Mouse (Mus musculus) thymus, adult 18-20 months (tissue): ENCODE results near the gene Tymp.

Source experiments
- DNase-seq, 2 experiments: peaks; one replicate each; pipeline ENCODE4 v3.0.0; 2022; ENCODE audit warnings: mixed read lengths in 2 of 2

Gene Tymp

DNA sequence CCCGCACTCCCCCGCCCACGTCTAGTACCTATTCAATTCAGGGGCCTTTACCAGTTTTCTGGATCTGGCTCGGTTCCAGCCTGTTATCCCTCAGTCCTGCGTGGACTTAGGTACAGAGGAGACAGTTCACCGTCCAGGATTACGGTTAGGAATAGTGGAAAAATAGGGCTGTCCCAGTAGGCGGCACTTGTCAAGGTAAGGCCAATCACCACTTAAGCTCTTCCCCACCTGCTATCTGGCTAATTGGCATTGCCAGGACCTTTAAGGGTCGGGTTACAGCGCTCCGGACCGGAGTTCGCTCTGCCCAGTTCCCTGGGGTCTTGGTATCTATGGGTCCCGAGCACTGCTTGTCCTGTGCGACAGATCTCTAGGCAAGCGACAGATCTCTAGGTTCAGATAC lies at the start of gene Tymp:
Gene Tymp (minus strand): TSS at position 83 of the 400 bp plus-strand sequence.
- DNase-seq: no peak

- DNase-seq: no peak
Observed at GRCm38 (mm10) chr15:89425711-89426121, 48.9 kb upstream of the Tymp start, which contains the start of gene Cpt1b. Cpt1b (minus strand) TSS chr15:89425863.

DNA sequence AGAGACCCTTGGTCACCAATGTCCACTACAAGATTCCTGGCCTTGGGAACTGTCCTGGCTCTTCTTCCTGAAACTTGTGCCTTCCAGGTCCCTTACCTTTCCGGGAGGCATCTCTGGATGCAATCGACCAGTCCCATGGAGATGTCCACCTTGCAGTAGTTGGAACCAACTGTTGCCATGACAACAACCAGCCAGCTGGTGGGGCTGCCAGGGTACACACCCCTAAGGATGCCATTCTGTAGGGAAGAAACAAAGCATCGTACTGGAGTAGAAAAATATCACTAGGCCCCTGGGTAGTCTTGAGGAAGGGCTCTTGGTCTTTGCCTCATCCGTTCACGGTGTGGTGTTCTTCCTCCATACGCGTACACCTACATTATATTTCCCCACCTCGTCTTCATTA lies 47.8 kb upstream of the Tymp start:
- no peak for DNase-seq

DNA sequence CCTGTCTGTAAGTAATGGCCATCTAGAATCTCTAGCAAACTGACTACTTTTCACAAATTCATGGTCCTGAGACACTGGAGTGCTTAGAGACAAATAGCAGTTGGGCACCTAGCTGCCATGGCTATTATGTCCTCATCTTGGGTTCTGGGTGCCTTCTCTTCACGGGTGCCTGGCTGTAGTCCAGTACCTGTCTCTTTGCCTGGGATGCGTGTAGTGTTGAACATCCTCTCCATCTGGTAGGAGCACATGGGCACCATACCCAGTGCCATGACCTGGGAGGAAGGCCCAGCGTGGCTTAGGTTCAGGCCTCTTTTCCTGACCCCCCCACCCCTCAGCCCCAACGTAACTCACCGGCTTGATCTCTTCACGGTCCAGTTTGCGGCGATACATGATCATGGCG lies 45.1 kb upstream of the Tymp start:
- DNase-seq: no peak

- no peak for DNase-seq
Observed at GRCm38 (mm10) chr15:89415282-89415681, 38.4 kb upstream of the Tymp start.

DNA sequence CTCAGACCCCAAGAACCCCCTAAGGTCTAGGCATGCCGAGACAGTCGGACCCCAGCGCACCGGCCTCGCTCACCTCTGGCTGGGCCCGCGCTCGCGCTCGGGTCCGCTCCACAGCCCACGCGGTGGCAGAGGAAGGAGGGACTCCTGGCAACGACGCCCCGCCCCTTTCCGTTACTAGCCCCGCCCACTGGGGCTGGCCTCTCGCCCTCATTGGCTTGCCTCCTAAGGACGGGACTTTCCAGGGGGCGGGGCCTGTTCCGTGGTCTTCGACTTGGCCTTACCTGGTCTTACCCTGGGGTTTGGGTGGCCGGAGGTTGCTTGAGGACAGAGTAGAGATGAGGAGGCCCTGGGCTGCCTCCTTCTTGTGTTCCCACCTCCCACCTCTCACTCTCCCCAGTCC lies 33.3 kb upstream of the Tymp start, which contains the start of gene Syce3:
Gene Syce3 (minus strand): TSS at position 386 of the 400 bp plus-strand sequence.
- no peak for DNase-seq

GRCm38 (mm10) chr15:89406691-89407090 lies 29.9 kb upstream of the Tymp start:
- no peak for DNase-seq

GRCm38 (mm10) chr15:89404831-89405623 lies 28.2 kb upstream of the Tymp start:
- no peak for DNase-seq

GRCm38 (mm10) chr15:89402471-89402870 lies 25.6 kb upstream of the Tymp start:
- no peak for DNase-seq

DNA sequence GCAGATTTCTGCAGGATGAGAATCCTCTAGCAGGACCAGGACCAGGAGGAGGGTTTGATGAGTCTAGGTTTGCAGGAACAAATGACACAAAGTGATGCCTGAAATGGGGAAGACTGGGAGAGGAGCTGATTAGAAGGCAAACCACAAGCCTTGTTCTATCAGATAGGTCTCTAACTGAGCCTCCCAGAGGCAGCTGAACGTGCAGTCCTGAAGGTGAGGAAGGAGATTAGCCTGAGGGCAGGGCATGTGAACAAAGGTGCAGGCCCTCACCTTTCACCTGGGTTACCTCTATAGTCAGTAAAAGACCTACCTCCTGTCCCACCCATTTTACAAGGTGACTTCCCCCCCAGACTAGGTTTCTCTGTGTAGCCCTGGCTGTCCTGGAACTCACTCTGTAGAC lies 22.9 kb upstream of the Tymp start:
- no peak for DNase-seq

DNA sequence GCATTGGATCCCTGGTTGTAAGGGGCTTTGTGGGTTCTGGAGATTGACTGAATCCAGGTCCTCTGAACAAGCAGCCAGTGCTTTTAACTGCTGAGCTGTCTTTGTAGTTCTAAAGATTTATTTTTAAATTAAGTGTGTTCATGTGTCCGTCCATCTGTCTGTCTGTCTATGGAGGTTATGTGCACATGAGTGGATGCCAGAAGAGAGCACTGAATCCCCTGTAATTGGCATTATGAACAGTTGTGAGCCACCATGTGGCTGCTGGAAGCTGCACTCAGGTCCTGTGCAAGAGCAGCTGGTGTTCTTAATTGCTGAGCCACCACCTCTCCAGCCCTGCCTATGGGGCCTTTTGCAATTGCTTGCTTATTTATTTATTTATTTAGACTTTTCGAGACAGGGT lies 21.3 kb upstream of the Tymp start:
- no peak for DNase-seq

DNA sequence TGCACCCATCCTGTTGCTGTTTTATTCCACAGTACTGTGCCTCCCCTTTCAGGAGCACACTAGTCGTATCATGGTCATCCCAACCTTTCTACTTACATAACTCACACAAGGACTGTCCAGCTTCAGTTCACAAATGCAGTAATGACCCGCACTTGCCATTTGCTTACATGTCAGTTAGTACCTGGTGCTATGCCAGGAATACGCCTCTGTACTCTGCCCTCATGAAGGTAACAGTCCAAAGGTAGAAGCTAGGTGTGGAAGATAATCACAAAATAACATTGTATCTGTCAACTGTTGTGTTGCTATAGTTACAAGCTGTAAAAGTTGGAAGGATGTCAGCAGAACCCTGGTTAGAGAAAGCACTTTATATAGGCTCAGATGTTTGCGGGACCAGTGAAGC lies 20.0 kb upstream of the Tymp start:
- no peak for DNase-seq

DNA sequence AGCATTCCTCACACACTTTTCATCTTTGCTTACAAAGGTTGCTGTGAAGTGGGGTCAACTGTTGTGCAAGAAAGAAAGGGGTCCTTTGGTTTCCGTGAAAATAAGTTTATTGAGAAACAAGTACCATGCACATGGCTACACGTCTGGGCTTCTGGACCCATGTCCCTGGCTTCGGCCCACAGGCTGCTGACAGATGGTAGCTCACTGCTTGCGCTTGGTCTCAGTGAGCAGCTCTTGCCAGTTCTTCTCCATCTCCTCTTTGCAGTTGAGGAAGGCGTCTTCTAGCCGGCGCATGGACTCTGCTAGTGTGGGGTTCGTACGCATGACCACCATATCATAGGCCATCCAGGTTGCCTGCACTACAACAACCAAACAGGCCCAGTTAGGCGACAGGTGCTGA lies 13.2 kb upstream of the Tymp start:
- no peak for DNase-seq

DNA sequence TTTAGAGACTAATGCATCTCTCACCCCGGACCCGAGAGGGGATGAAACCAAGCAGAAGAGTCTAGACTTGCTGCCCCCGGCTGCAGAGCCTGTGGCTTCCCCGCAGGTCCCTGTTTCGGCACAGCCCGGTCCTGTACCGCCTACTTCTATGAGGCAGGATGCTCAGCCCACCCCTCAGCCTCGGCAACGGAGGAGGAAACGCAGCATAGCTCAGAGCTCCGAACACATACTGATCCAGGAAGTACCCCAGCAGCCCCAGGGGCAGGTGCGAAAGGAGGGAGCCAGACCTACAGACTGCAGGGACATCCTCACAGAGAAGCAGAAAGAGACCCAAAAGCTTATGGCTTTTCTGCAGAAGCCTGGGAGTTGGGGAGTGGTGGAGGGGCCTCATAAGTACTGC lies 10.3 kb upstream of the Tymp start:
- peak in 1 of 2 experiments; percentile 52 for DNase-seq

DNA sequence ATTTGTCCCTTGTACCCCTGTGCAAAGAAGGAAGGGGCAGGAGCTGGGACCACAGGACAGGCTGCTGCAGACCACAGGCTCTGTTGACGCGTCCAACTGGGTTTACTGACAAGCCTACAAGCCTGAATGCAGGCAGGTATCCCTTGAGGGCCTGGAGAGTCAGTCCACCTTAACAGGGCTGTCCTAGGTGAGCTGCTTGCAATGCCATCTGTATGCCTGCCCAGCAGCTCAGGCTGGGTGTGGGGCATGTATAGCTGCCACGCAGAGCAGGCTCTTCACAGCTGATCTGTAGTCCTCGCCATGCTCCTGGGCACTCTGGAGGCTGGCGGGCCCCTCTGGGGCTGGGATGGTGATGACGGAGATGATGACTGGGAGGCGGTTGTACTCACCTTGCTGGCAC lies 7.8 kb upstream of the Tymp start, which contains the start of gene Klhdc7b:
Gene Klhdc7b (plus strand): TSS at position 301 of the 400 bp plus-strand sequence.
- DNase-seq: no peak

DNA sequence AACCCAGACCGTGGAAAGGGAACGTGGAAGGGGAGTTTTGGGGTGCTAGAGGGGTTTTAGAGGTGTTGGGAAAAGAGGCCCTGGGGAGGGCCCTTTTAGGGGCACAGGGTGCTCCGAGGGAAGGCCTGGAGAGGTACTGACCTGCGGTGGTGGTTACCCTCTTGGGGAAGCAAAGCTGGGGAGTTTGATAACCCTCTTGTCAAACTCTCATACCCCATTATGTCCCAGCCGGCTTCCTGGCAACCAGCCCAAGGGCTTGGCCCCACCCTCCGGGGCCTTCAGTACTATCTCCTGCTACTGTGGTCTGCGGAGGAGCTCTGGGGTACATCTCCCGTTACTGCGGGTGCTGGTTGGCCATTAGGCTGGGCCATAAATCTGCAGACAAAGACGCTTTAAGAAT lies 2.6 kb upstream of the Tymp start:
- no peak for DNase-seq

GRCm38 (mm10) chr15:89378831-89379401 lies 2.1 kb upstream of the Tymp start, which contains the start of gene Odf3b:
Odf3b (minus strand) TSS chr15:89379282.
- DNase-seq: no peak

- no peak for DNase-seq
Observed at GRCm38 (mm10) chr15:89377938-89378828, 1.3 kb upstream of the Tymp start.

DNA sequence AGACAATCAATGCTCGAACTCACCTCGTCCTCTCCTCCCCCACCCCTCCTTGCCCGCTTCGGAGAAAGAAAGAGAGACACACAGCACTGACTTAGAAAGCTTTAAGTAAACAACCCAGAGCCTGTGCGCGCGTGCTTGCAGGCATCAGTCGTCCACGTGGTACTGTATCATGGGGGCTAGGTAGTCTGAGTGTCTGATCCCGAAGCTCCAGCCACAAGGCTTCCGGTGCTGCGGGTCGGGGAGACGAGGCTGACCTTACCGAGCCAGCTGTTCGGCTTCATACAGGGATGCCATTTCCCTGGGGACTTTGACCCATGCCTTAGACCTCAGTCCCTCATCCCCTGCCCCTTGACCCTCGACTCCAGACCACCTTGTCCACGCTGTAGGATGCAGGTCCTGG lies 523 bp upstream of the Tymp start:
- DNase-seq: no peak

- DNase-seq: no peak
Observed at GRCm38 (mm10) chr15:89376040-89376439, 799 bp downstream of the Tymp start.

- no peak for DNase-seq
Observed at GRCm38 (mm10) chr15:89374801-89375534, 1.9 kb downstream of the Tymp start.

GRCm38 (mm10) chr15:89374340-89374739 lies 2.5 kb downstream of the Tymp start:
- no peak for DNase-seq
